12 mouse cellular contexts compared by ENCODE assay signal in the genomic region with DNA sequence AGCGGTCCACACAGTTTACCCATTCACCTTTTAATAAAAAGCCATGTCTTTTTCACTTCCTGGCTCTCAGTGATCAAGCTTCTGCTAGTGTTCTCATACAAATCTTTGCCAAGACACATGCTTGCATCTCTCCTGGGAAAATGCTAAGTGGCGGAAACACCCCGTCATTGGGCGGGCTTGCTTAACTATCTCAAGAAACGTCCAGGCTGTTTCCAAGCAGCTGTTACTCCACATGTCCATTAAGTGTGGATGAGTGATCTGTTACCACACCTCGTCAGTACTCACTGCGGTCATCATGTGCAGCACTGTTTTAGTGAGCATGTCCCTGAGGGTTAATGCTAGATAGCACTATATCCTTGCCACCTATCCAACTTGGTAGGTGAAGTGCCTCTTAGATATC. TPM values are rescaled to one million over a fixed set of nuclear protein-coding genes. Genes with fewer than 3 reads are reported as not detected.
DNase-seq lines count a peak whose midpoint lies in the region; ATAC-seq and TF ChIP-seq lines count a peak whose summit lies in the region.
"Had no signal": no experiment of that assay in that cellular context is flagged by ENCODE, and none has a peak within 500 bp of the region (broad histone marks: within the 10 kb centered on the region; RNA-seq: fewer than 3 reads in every experiment).

No protein-coding gene starts in this region.

- TF ChIP-seq CTCF in hindbrain, postnatal 0 days (IDR thresholded peaks at IDR 0.05; ENCODE audit: low read depth), result no peak

- no peaks in the 10 kb centered on the region for H3K27me3 ChIP-seq in hindbrain, postnatal 0 days (ENCODE audit: insufficient read depth, low read length)
- peaks cover 4% of the 10 kb centered on the region; the same call in 1 of the 2 replicates for H3K27me3 ChIP-seq in hindbrain, embryonic 12.5 days
- H3K27me3 ChIP-seq: embryonic facial prominence, embryonic 13.5 days; liver, embryonic 12.5 days had no signal

- intact Hi-C loops in heart, postnatal 10 days (cut with DNase I), result no loop called here

- no peak overlapping the region for H3K4me2 ChIP-seq in hindbrain, postnatal 0 days (ENCODE audit: low read depth, low read length)
- no peak overlapping the region for H3K4me2 ChIP-seq in hindbrain, embryonic 12.5 days (replicated peaks)
- H3K4me2 ChIP-seq: embryonic facial prominence, embryonic 13.5 days; liver, embryonic 12.5 days had no signal

- peak; percentile 38; the same call in 1 of the 2 replicates for ATAC-seq in hindbrain, postnatal 0 days
- ATAC-seq in hindbrain, embryonic 12.5 days (ENCODE audit: low FRiP score), result no peak
- ATAC-seq in megakaryocyte progenitor cell, adult 5-6 weeks (replicated peaks; ENCODE audit: poor library complexity), result no peak
- ATAC-seq in granulocyte monocyte progenitor cell, adult 5-6 weeks (replicated peaks; ENCODE audit: poor library complexity, severe bottlenecking), result no peak
- ATAC-seq: liver, embryonic 12.5 days had no signal

- 57% methylated on average over 7 of the region's 7 CpGs for WGBS in hindbrain, postnatal 0 days
- WGBS in hindbrain, embryonic 12.5 days, result 76% methylated on average over 7 of the region's 7 CpGs

- H3K4me1 ChIP-seq in hindbrain, postnatal 0 days (ENCODE audit: insufficient read depth, low read length), result no peaks in the 10 kb centered on the region
- peaks cover 1% of the 10 kb centered on the region; the same call in 1 of the 2 replicates for H3K4me1 ChIP-seq in hindbrain, embryonic 12.5 days
- no peaks in the 10 kb centered on the region; the same call in 1 of the 2 replicates for H3K4me1 ChIP-seq in brown adipose tissue, adult 24 weeks (ENCODE audit: control insufficient read depth, insufficient read depth, insufficient read length, low read length)
- H3K4me1 ChIP-seq: liver, embryonic 12.5 days had no signal

- no peak overlapping the region for H3K27ac ChIP-seq in hindbrain, postnatal 0 days
- no peak overlapping the region for H3K27ac ChIP-seq in hindbrain, embryonic 12.5 days
- H3K27ac ChIP-seq in brown adipose tissue, adult 24 weeks (replicated peaks; ENCODE audit: low read depth, low read length), result 0 out of 2 replicates have a peak overlapping the region, but pooled peaks have one; percentile 48
- H3K27ac ChIP-seq: embryonic facial prominence, embryonic 13.5 days; liver, embryonic 12.5 days had no signal

- no peak overlapping the region for H3K9ac ChIP-seq in hindbrain, postnatal 0 days (replicated peaks; ENCODE audit: low read length)
- H3K9ac ChIP-seq in hindbrain, embryonic 12.5 days, result no peak overlapping the region
- H3K9ac ChIP-seq: embryonic facial prominence, embryonic 13.5 days; liver, embryonic 12.5 days had no signal

- H3K4me3 ChIP-seq in hindbrain, postnatal 0 days (ENCODE audit: low read length), result no peak overlapping the region
- no peak overlapping the region for H3K4me3 ChIP-seq in hindbrain, embryonic 12.5 days
- no peak overlapping the region for H3K4me3 ChIP-seq in brown adipose tissue, adult 24 weeks (ENCODE audit: insufficient read depth, low read depth, low read length)
- H3K4me3 ChIP-seq: embryonic facial prominence, embryonic 13.5 days; liver, embryonic 12.5 days had no signal

- no peaks in the 10 kb centered on the region for H3K9me3 ChIP-seq in hindbrain, postnatal 0 days (ENCODE audit: low read length)
- H3K9me3 ChIP-seq in hindbrain, embryonic 12.5 days (replicated peaks), result no peaks in the 10 kb centered on the region
- H3K9me3 ChIP-seq: embryonic facial prominence, embryonic 13.5 days; liver, embryonic 12.5 days had no signal

- DNase-seq in hindbrain, postnatal 0 days (ENCODE audit: low spot score), result peak; percentile 58
- DNase-seq in heart, postnatal 10 days, result peak; percentile 78 to 79
- peak; percentile 41 for DNase-seq in lung, postnatal 14 days
- DNase-seq in cerebellum, adult 9-10 months, result no peak
- DNase-seq: cerebellum, adult 2 months had no signal

- no peaks in the 10 kb centered on the region for H3K36me3 ChIP-seq in hindbrain, postnatal 0 days (ENCODE audit: insufficient read depth, low read length)
- no peaks in the 10 kb centered on the region for H3K36me3 ChIP-seq in hindbrain, embryonic 12.5 days
- H3K36me3 ChIP-seq: embryonic facial prominence, embryonic 13.5 days; liver, embryonic 12.5 days had no signal

RNA-seq across cellular contexts. Expression of a gene that starts 26.2 kb away (rescaled TPM):
- 9.8 and 10.8 TPM in 2 replicates for total RNA-seq in hindbrain, postnatal 0 days (2014; rRNA removed)
- 5.1 and 5.5 TPM in 2 replicates for polyA plus RNA-seq in hindbrain, postnatal 0 days (2015; fragmentation: Nextera tagmentation; extraction: Ambion mirVana)
- polyA plus RNA-seq in hindbrain, embryonic 12.5 days (2016; fragmentation: Nextera tagmentation; extraction: Ambion mirVana), result 15.1 and 20.6 TPM in 2 replicates
- polyA plus RNA-seq in brown adipose tissue, adult 24 weeks (2012; ENCODE audit: insufficient read depth, insufficient read length, missing spikeins), result 1.3 and 2.8 TPM in 2 replicates
- 10 to 100 TPM; 54.2 to 57.8 TPM for total RNA-seq in heart, postnatal 10 days (2021)
- total RNA-seq in megakaryocyte progenitor cell, adult 5-6 weeks (2015), result not detected in 2 replicates
- total RNA-seq in megakaryocyte progenitor cell, adult 5-6 weeks (2017), result 0.12 TPM in 1 of 2 replicates, not detected in the other
- not detected in 2 replicates for total RNA-seq in granulocyte monocyte progenitor cell, adult 5-6 weeks (2014; fragmentation: Nextera tagmentation)
- total RNA-seq in granulocyte monocyte progenitor cell, adult 5-6 weeks (2017), result under 0.01 TPM in 1 of 2 replicates, not detected in the other
- total RNA-seq: monocyte, adult 5-6 weeks had no signal
